Mouse (Mus musculus) 416B (cell line): ENCODE measurements at regions not wholly inside any gene's neighbourhood (a gene's known extent, or its start where the extent isn't known, plus 50 kb on each side); places are given as distances from the start of the nearest gene placed in this dataset.
"Not testable (repeated sequence)": the region's sequence is repeated elsewhere in the genome, so short reads cannot be mapped to it uniquely, and the experiment has no call there.

Experiments
- DNase-seq: peaks from one replicate; pipeline ENCODE4 v3.0.0; 2011; ENCODE audit warnings: low read depth

GRCm38 (mm10) chr1:112486046-112486445, 621.3 kb upstream of the Dsel start:
- not testable (repeated sequence) for DNase-seq

GRCm38 (mm10) chr1:112456047-112456446, 591.3 kb upstream of the Dsel start:
- DNase-seq: peak; percentile 75

DNA sequence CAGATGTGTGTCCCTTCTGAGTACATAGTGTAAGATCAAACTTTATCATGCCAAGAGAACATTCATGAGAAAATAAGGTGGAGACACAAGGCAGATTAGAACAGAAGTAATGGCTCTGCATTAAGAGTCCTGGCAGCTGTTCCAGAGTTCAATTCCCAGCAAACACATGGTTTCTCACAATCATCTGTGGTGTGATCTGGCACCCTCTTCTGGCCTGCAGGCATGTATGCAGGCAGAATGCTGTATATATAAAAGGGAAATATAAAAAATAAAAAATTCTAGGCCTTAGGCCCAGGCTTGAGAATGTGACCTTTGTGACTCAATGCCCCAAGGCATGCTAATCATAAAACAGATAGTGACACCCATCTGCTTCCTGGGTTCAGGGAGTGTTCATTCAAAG, 587.7 kb upstream of the Dsel start:
- peak; percentile 50 for DNase-seq

- DNase-seq: peak; percentile 68
Measured at GRCm38 (mm10) chr1:112451622-112452021, 586.9 kb upstream of the Dsel start.

- DNase-seq: no peak
Measured at GRCm38 (mm10) chr1:112439109-112439508, 574.4 kb upstream of the Dsel start.

- no peak for DNase-seq
Measured at GRCm38 (mm10) chr1:112416350-112417083, 551.8 kb upstream of the Dsel start.

GRCm38 (mm10) chr1:112388807-112389206, 524.1 kb upstream of the Dsel start:
- peak; percentile 47 for DNase-seq

DNA sequence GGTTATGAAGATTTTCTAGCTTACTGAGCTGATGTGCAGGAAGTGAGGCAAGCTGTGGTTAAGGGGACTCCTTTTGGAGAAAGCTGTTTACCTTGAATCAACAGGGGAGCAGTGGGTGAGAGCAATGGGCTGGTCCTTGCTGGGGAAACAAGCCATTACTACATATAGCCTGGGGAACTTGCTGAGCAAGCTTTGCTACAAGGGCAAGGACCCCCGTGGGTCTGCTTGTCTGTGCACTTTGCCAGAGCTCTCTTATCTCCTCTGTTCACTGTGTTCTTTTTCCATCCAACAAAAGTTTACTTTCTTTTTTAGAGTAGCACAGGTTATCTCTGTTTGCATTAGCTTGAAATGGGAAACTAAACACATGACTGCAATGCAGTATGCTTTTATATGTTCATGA, 519.3 kb upstream of the Dsel start:
- DNase-seq: no peak

- peak; percentile 66 for DNase-seq
Measured at GRCm38 (mm10) chr1:112379651-112380264, 515.0 kb upstream of the Dsel start.

DNA sequence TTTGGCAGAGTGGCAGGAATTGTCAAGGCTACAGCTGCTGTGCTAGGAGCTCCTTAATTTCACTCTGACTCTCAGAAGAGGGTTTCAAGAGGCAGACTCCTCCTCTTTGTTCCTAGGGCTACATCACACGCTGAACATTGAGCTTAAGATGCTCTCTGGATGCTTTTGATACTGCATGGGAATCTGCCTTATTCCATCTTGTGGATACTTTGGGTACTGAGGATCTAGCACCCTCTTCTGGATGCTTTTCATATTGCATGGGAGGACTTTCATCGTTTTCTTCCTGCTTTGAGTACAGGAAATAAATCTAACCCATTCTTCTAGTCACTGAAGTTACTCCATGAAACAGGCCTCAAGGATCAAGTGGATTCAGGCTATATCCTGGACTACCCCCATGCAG, 513.9 kb upstream of the Dsel start:
- peak; percentile 51 for DNase-seq

GRCm38 (mm10) chr1:112355816-112356215, 491.1 kb upstream of the Dsel start:
- DNase-seq: no peak
